ENCODE assay signal across 9 mouse cellular contexts in the genomic region with DNA sequence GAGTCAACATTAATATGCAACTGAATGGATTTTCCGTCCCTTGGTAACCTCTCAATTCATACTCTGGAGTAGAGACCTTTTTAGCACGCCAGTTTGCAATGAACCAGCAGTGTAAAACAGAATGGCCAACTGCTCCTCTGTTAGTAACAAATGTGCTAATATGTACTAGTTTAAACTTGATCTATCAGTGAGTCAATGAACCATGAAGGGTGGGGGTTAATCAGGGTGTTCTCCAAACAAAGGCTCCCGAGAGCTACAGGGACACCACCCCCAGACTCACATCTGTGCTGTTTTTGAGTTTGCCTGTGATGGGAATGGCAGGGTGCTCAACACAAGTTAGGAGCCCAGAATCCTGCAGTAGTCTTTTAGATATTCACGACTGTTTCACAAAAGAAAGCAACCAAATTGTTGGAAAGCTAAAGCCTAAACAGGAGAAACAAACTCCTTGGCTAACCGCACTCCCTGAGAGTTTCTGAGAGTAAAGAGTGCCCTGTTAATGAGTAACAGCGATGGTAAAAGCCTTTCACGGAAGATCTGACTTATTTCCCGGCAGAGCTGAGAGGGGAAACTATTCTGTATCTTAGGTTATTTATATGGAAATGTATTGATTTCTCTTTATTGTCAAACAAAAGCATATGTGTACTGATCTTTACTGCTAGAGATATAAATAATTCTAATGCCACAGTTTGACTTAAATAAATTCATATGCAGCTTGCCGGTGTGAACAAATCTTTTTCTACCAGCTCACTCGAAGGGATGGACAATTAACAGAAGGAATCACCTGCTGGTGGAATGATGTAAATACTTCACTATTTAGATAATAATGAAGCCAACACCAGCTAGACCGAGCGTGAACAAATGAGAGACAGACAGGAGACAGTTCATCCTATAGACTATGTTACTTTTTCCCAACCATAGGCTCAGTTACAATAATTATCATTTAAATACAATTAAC.
DNase-seq lines count a peak whose midpoint lies in the region; ATAC-seq lines count a peak whose summit lies in the region.
"Had no signal": no experiment of that assay in that cellular context is flagged by ENCODE, and none has a peak within 500 bp of the region (broad histone marks: within the 10 kb centered on the region; RNA-seq: fewer than 3 reads in every experiment).

No protein-coding gene starts in this region.

- H3K27ac ChIP-seq in midbrain, embryonic 10.5 days (replicated peaks): peak overlapping the region; percentile 73
- no peak overlapping the region for H3K27ac ChIP-seq in midbrain, embryonic 16.5 days (ENCODE audit: low read length)
- no peak overlapping the region for H3K27ac ChIP-seq in hindbrain, embryonic 13.5 days
- peak overlapping the region; percentile 42; the same call in 1 of the 2 replicates for H3K27ac ChIP-seq in liver, embryonic 15.5 days (replicated peaks)
- H3K27ac ChIP-seq: limb, embryonic 15.5 days had no signal

- H3K4me3 ChIP-seq in midbrain, embryonic 10.5 days: 0 out of 2 replicates have a peak overlapping the region, but pooled peaks have one; percentile 18
- H3K4me3 ChIP-seq in midbrain, embryonic 16.5 days (ENCODE audit: low read depth, low read length): no peak overlapping the region
- H3K4me3 ChIP-seq in hindbrain, embryonic 13.5 days: no peak overlapping the region
- H3K4me3 ChIP-seq in liver, embryonic 15.5 days (replicated peaks): no peak overlapping the region
- H3K4me3 ChIP-seq: limb, embryonic 15.5 days had no signal

- H3K36me3 ChIP-seq in midbrain, embryonic 10.5 days: no peaks in the 10 kb centered on the region
- H3K36me3 ChIP-seq in midbrain, embryonic 16.5 days (ENCODE audit: control insufficient read depth, insufficient read depth, low read length): no peaks in the 10 kb centered on the region
- H3K36me3 ChIP-seq in hindbrain, embryonic 13.5 days: no peaks in the 10 kb centered on the region
- no peaks in the 10 kb centered on the region for H3K36me3 ChIP-seq in liver, embryonic 15.5 days (replicated peaks)
- H3K36me3 ChIP-seq: limb, embryonic 15.5 days had no signal

- H3K4me1 ChIP-seq in midbrain, embryonic 10.5 days: peaks cover 24% of the 10 kb centered on the region
- H3K4me1 ChIP-seq in midbrain, embryonic 16.5 days (ENCODE audit: control insufficient read depth, insufficient read depth, low read length): peaks cover 3% of the 10 kb centered on the region; the same call in 1 of the 2 replicates
- peaks cover 13% of the 10 kb centered on the region for H3K4me1 ChIP-seq in hindbrain, embryonic 13.5 days (replicated peaks)
- no peaks in the 10 kb centered on the region for H3K4me1 ChIP-seq in liver, embryonic 15.5 days (replicated peaks)
- H3K4me1 ChIP-seq: limb, embryonic 15.5 days had no signal

- 32% methylated on average over 12 of the region's 12 CpGs for WGBS in midbrain, embryonic 10.5 days
- WGBS in midbrain, embryonic 16.5 days: 11% methylated on average over 12 of the region's 12 CpGs
- WGBS in hindbrain, embryonic 13.5 days: 10% methylated on average over 12 of the region's 12 CpGs
- WGBS in liver, embryonic 15.5 days (ENCODE audit: insufficient replicate concordance): 46% methylated on average over 12 of the region's 12 CpGs

- H3K9me3 ChIP-seq in midbrain, embryonic 10.5 days (replicated peaks): no peaks in the 10 kb centered on the region
- H3K9me3 ChIP-seq in midbrain, embryonic 16.5 days (replicated peaks; ENCODE audit: control insufficient read depth, low read length, poor library complexity, severe bottlenecking): no peaks in the 10 kb centered on the region
- no peaks in the 10 kb centered on the region for H3K9me3 ChIP-seq in hindbrain, embryonic 13.5 days
- no peaks in the 10 kb centered on the region for H3K9me3 ChIP-seq in liver, embryonic 15.5 days (replicated peaks)
- H3K9me3 ChIP-seq: limb, embryonic 15.5 days had no signal

- no peak overlapping the region for H3K9ac ChIP-seq in midbrain, embryonic 16.5 days (ENCODE audit: low read depth, low read length)
- H3K9ac ChIP-seq in hindbrain, embryonic 13.5 days: no peak overlapping the region
- no peak overlapping the region for H3K9ac ChIP-seq in liver, embryonic 15.5 days
- H3K9ac ChIP-seq: limb, embryonic 15.5 days had no signal

- DNase-seq in midbrain, embryonic 10.5 days (ENCODE audit: low spot score): peak; percentile 35
- DNase-seq in adrenal gland, adult (ENCODE audit: inconsistent age in 2 of 2, low spot score in 1 of 2): no peak
- no peak for DNase-seq in heart, adult 18-20 months
- DNase-seq in gastrocnemius, postnatal 25 days: no peak
- DNase-seq in frontal cortex, postnatal 10 days (ENCODE audit: low spot score in 2 of 2): no peak

- no peak for ATAC-seq in midbrain, embryonic 16.5 days
- no peak for ATAC-seq in hindbrain, embryonic 13.5 days (ENCODE audit: low FRiP score)
- ATAC-seq in liver, embryonic 15.5 days (ENCODE audit: insufficient read depth): peak; percentile 58

- H3K27me3 ChIP-seq in midbrain, embryonic 10.5 days (ENCODE audit: low read depth, poor library complexity, severe bottlenecking): peaks cover 31% of the 10 kb centered on the region
- no peaks in the 10 kb centered on the region for H3K27me3 ChIP-seq in midbrain, embryonic 16.5 days (ENCODE audit: control insufficient read depth, insufficient read depth, low read depth, low read length)
- H3K27me3 ChIP-seq in hindbrain, embryonic 13.5 days: no peaks in the 10 kb centered on the region
- H3K27me3 ChIP-seq in liver, embryonic 15.5 days: no peaks in the 10 kb centered on the region
- H3K27me3 ChIP-seq: limb, embryonic 15.5 days had no signal

- H3K4me2 ChIP-seq in midbrain, embryonic 16.5 days (ENCODE audit: low read length): no peak overlapping the region
- H3K4me2 ChIP-seq in hindbrain, embryonic 13.5 days: peak overlapping the region; percentile 19; the same call in 1 of the 2 replicates
- peak overlapping the region; percentile 15; the same call in 1 of the 2 replicates for H3K4me2 ChIP-seq in liver, embryonic 15.5 days
- H3K4me2 ChIP-seq: limb, embryonic 15.5 days had no signal

Comparison
In these comparisons a context has a peak if more than half of its experiments do, and no peak if none do; other contexts are left out.
1. H3K27ac ChIP-seq: peak in midbrain, embryonic 10.5 days (single experiment) and liver, embryonic 15.5 days (single experiment); none in midbrain, embryonic 16.5 days (single experiment) and hindbrain, embryonic 13.5 days (single experiment).